ENCODE assay signal across 16 mouse cellular contexts in genomic region chr11:90727354-90728125, GRCm38 (mm10). TPM values are rescaled to one million over a fixed set of nuclear protein-coding genes. Genes with fewer than 3 reads are reported as not detected.
A peak's percentile ranks its signal among the peaks of the same experiment; 100 is the strongest.
DNase-seq lines count a peak whose midpoint lies in the region; ATAC-seq and TF ChIP-seq lines count a peak whose summit lies in the region.
"Had no signal": no experiment of that assay in that cellular context is flagged by ENCODE, and none has a peak within 500 bp of the region (broad histone marks: within the 10 kb centered on the region; RNA-seq: fewer than 3 reads in every experiment).

No protein-coding gene starts in this region.

- H3K9me3 ChIP-seq in heart, embryonic 14.5 days (ENCODE audit: control insufficient read depth, low read length): no peaks in the 10 kb centered on the region
- H3K9me3 ChIP-seq in MEL (replicated peaks; ENCODE audit: insufficient read depth, low read length): no peaks in the 10 kb centered on the region
- no peaks in the 10 kb centered on the region for H3K9me3 ChIP-seq in hindbrain, embryonic 16.5 days (ENCODE audit: control insufficient read depth, low read length)
- H3K9me3 ChIP-seq in hindbrain, embryonic 14.5 days (ENCODE audit: control insufficient read depth, low read length): no peaks in the 10 kb centered on the region
- H3K9me3 ChIP-seq: forebrain, embryonic 13.5 days; limb, embryonic 12.5 days; neural tube, embryonic 15.5 days had no signal

- H3K4me3 ChIP-seq in heart, embryonic 14.5 days (ENCODE audit: control insufficient read depth in 1 of 2, insufficient read depth in 1 of 2, low read depth in 1 of 2, low read length in 2 of 2): no peak overlapping the region
- peak overlapping the region; percentile 34 to 40 for H3K4me3 ChIP-seq in MEL (ENCODE audit: control insufficient read depth in 1 of 2, insufficient read depth in 1 of 2, low read depth in 2 of 2, low read length in 2 of 2)
- H3K4me3 ChIP-seq in hindbrain, embryonic 16.5 days (ENCODE audit: low read length): no peak overlapping the region
- no peak overlapping the region for H3K4me3 ChIP-seq in hindbrain, embryonic 14.5 days (replicated peaks; ENCODE audit: low read length)
- H3K4me3 ChIP-seq: forebrain, embryonic 13.5 days; limb, embryonic 12.5 days; neural tube, embryonic 15.5 days had no signal

- TF ChIP-seq RAD21 in MEL (IDR thresholded peaks at IDR 0.05; ENCODE audit: low read depth, low read length): no peak

- peak overlapping the region in 1 of 2 experiments; percentile 57; a peak in 2 of 4 replicates for H3K27ac ChIP-seq in heart, embryonic 14.5 days (replicated peaks in 1 of 2; ENCODE audit: control insufficient read depth in 1 of 2, insufficient read depth in 1 of 2, low read depth in 2 of 2, low read length in 2 of 2)
- peak overlapping the region; percentile 84 for H3K27ac ChIP-seq in MEL (ENCODE audit: control insufficient read depth, low read depth, low read length)
- H3K27ac ChIP-seq in hindbrain, embryonic 16.5 days (ENCODE audit: low read depth, low read length): no peak overlapping the region
- H3K27ac ChIP-seq in hindbrain, embryonic 14.5 days: no peak overlapping the region
- H3K27ac ChIP-seq: forebrain, embryonic 13.5 days; neural tube, embryonic 15.5 days had no signal

- peaks cover 10 to 17% of the 10 kb centered on the region in 2 experiments for H3K4me1 ChIP-seq in heart, embryonic 14.5 days (ENCODE audit: control insufficient read depth in 2 of 2, insufficient read depth in 2 of 2, low read length in 2 of 2)
- peaks cover 6 to 19% of the 10 kb centered on the region in 2 experiments for H3K4me1 ChIP-seq in MEL (ENCODE audit: control insufficient read depth in 1 of 2, insufficient read depth in 2 of 2, low read length in 2 of 2)
- no peaks in the 10 kb centered on the region for H3K4me1 ChIP-seq in hindbrain, embryonic 16.5 days (ENCODE audit: control insufficient read depth, insufficient read depth, low read depth, low read length)
- no peaks in the 10 kb centered on the region for H3K4me1 ChIP-seq in hindbrain, embryonic 14.5 days (replicated peaks; ENCODE audit: control insufficient read depth, insufficient read depth, low read length)
- H3K4me1 ChIP-seq: forebrain, embryonic 13.5 days; limb, embryonic 12.5 days had no signal

- H3K36me3 ChIP-seq in heart, embryonic 14.5 days (ENCODE audit: control insufficient read depth, insufficient read depth, low read length): no peaks in the 10 kb centered on the region
- peaks cover 0 to 14% of the 10 kb centered on the region in 2 experiments; a peak in 2 of 4 replicates for H3K36me3 ChIP-seq in MEL (ENCODE audit: control insufficient read depth in 1 of 2, insufficient read depth in 2 of 2, low read length in 2 of 2)
- no peaks in the 10 kb centered on the region for H3K36me3 ChIP-seq in hindbrain, embryonic 16.5 days (ENCODE audit: control insufficient read depth, insufficient read depth, low read length)
- H3K36me3 ChIP-seq in hindbrain, embryonic 14.5 days (replicated peaks; ENCODE audit: control insufficient read depth, insufficient read depth): no peaks in the 10 kb centered on the region
- H3K36me3 ChIP-seq: limb, embryonic 12.5 days; neural tube, embryonic 15.5 days had no signal

- no peak for TF ChIP-seq POLR2A in MEL (IDR thresholded peaks at IDR 0.05; ENCODE audit: control insufficient read depth in 1 of 2, insufficient read depth in 1 of 2, low read depth in 1 of 2, low read length in 2 of 2, poor library complexity in 1 of 2)

- no peak for DNase-seq in heart, adult 8-10 months (ENCODE audit: low spot score)
- DNase-seq in MEL (ENCODE audit: low read depth, low spot score): peak; percentile 97
- peak; percentile 1 for DNase-seq in skeletal muscle tissue, adult 2 months (ENCODE audit: low read depth, low spot score)
- no peak for DNase-seq in hindbrain, embryonic 14.5 days (ENCODE audit: low spot score)
- DNase-seq in layer of hippocampus, postnatal 10 days (ENCODE audit: low spot score in 2 of 2): no peak
- DNase-seq: embryo, embryonic 11 days; gastrocnemius, postnatal 25 days; right cerebral cortex, postnatal 14 days; thymus, postnatal 25 days had no signal

- H3K79me2 ChIP-seq in MEL (ENCODE audit: control insufficient read depth, insufficient read depth, low read length, poor library complexity): no peaks in the 10 kb centered on the region

- H3K4me2 ChIP-seq in heart, embryonic 14.5 days (ENCODE audit: low read length): peak overlapping the region; percentile 45
- no peak overlapping the region for H3K4me2 ChIP-seq in hindbrain, embryonic 16.5 days (ENCODE audit: low read length)
- no peak overlapping the region for H3K4me2 ChIP-seq in hindbrain, embryonic 14.5 days (replicated peaks)
- H3K4me2 ChIP-seq: forebrain, embryonic 13.5 days; limb, embryonic 12.5 days; neural tube, embryonic 15.5 days had no signal

- 23% methylated on average over 10 of the region's 10 CpGs for WGBS in heart, embryonic 14.5 days
- WGBS in hindbrain, embryonic 16.5 days: 84% methylated on average over 10 of the region's 10 CpGs
- WGBS in hindbrain, embryonic 14.5 days: 87% methylated on average over 10 of the region's 10 CpGs

- TF ChIP-seq CTCF in MEL (IDR thresholded peaks at IDR 0.05 in 2 of 3, conservative IDR thresholded peaks at IDR 0.05 in 1 of 3; ENCODE audit: control insufficient read depth in 1 of 3, insufficient read depth in 1 of 3, low read depth in 2 of 3, low read length in 3 of 3, poor library complexity in 1 of 3, severe bottlenecking in 1 of 3): no peak

- ATAC-seq in heart, embryonic 14.5 days (ENCODE audit: insufficient number of reproducible peaks, insufficient read depth, low FRiP score, low read depth): no peak
- peak; percentile 46 to 55; a peak in 3 of 4 replicates for ATAC-seq in hematopoietic stem cell, adult 5-6 weeks (replicated peaks in 1 of 2; ENCODE audit: insufficient read depth in 1 of 2, low FRiP score in 2 of 2, low TSS enrichment in 1 of 2, low read depth in 1 of 2, poor library complexity in 2 of 2, severe bottlenecking in 2 of 2)
- ATAC-seq in hindbrain, embryonic 16.5 days: no peak
- ATAC-seq in hindbrain, embryonic 14.5 days (ENCODE audit: low FRiP score): no peak
- ATAC-seq: forebrain, embryonic 13.5 days; midbrain, embryonic 16.5 days had no signal

- H3K27me3 ChIP-seq in heart, embryonic 14.5 days (ENCODE audit: control insufficient read depth, insufficient read depth, low read length): no peaks in the 10 kb centered on the region
- no peaks in the 10 kb centered on the region for H3K27me3 ChIP-seq in MEL (ENCODE audit: control insufficient read depth in 1 of 2, insufficient read depth in 2 of 2, low read length in 2 of 2)
- H3K27me3 ChIP-seq in hindbrain, embryonic 16.5 days (replicated peaks; ENCODE audit: control insufficient read depth, insufficient read depth, low read length): no peaks in the 10 kb centered on the region
- no peaks in the 10 kb centered on the region for H3K27me3 ChIP-seq in hindbrain, embryonic 14.5 days (ENCODE audit: control insufficient read depth, insufficient read depth, low read length)
- H3K27me3 ChIP-seq: forebrain, embryonic 13.5 days; limb, embryonic 12.5 days; neural tube, embryonic 15.5 days had no signal

- no peak overlapping the region for H3K9ac ChIP-seq in heart, embryonic 14.5 days (ENCODE audit: low read length)
- H3K9ac ChIP-seq in MEL (ENCODE audit: control insufficient read depth, low read depth, low read length, poor library complexity, severe bottlenecking): peak overlapping the region; percentile 23; the same call in 1 of the 2 replicates
- no peak overlapping the region for H3K9ac ChIP-seq in hindbrain, embryonic 16.5 days (ENCODE audit: low read depth, low read length)
- no peak overlapping the region for H3K9ac ChIP-seq in hindbrain, embryonic 14.5 days
- H3K9ac ChIP-seq: forebrain, embryonic 13.5 days; limb, embryonic 12.5 days; neural tube, embryonic 15.5 days had no signal

- peak; percentile 93 to 94 for TF ChIP-seq EP300 in MEL (IDR thresholded peaks at IDR 0.05; ENCODE audit: low read depth in 1 of 2, low read length in 2 of 2)

TF ChIP-seq in MEL, 35 proteins besides CTCF, POLR2A, EP300 and RAD21 (continues in another document):
- TF ChIP-seq MEF2A (IDR thresholded peaks at IDR 0.05; ENCODE audit: extremely low read depth, insufficient replicate concordance, low read depth, low read length, poor library complexity, severe bottlenecking) (no peak), MAZ (IDR thresholded peaks at IDR 0.05; ENCODE audit: low read depth, low read length) (no peak), NELFE (IDR thresholded peaks at IDR 0.05; ENCODE audit: low read depth, low read length) (peak; percentile 39; the same call in 1 of the 2 replicates), MYB (IDR thresholded peaks at IDR 0.05; ENCODE audit: low read depth, low read length) (peak; percentile 44; the same call in 1 of the 2 replicates), JUND (IDR thresholded peaks at IDR 0.05; ENCODE audit: low read depth, low read length) (peak; percentile 69; the same call in 1 of the 2 replicates), MYC (IDR thresholded peaks at IDR 0.05; ENCODE audit: low read depth, low read length) (peak; percentile 84), USF1 (IDR thresholded peaks at IDR 0.05; ENCODE audit: low read depth, low read length) (peak; percentile 34; the same call in 1 of the 2 replicates), RCOR1 (IDR thresholded peaks at IDR 0.05; ENCODE audit: low read depth, low read length) (peak; percentile 76), POLR2AphosphoS2 (IDR thresholded peaks at IDR 0.05; ENCODE audit: low read length) (no peak), USF2 (IDR thresholded peaks at IDR 0.05; ENCODE audit: borderline replicate concordance in 1 of 2, insufficient read depth in 1 of 2, low read depth in 1 of 2, low read length in 2 of 2) (no peak), TAL1 (IDR thresholded peaks at IDR 0.05; ENCODE audit: low read length) (peak; percentile 91), MAFK (IDR thresholded peaks at IDR 0.05; ENCODE audit: borderline replicate concordance, low read depth, low read length) (peak; percentile 77; the same call in 1 of the 2 replicates), BHLHE40 (IDR thresholded peaks at IDR 0.05; ENCODE audit: borderline replicate concordance, low read depth, low read length) (peak; percentile 65; the same call in 1 of the 2 replicates), CHD1 (IDR thresholded peaks at IDR 0.05; ENCODE audit: low read depth, low read length) (no peak), ETS1 (IDR thresholded peaks at IDR 0.05; ENCODE audit: low read depth, low read length) (peak; percentile 99)

RNA-seq across cellular contexts. Expression of gene Tom1l1, which starts 39.4 kb away (rescaled TPM):
- polyA plus RNA-seq in heart, embryonic 14.5 days (2014; fragmentation: Nextera tagmentation; extraction: Ambion mirVana): 36.9 and 42.9 TPM in 2 replicates
- 10 to 100 TPM; 12.6 to 19.0 (median 16.4) TPM for total RNA-seq in heart, adult 8-10 months (2022)
- 25.4 and 34.7 TPM in 2 replicates for total RNA-seq in MEL (2012; rRNA removed)
- 10 to 100 TPM in 1 of 2 experiments, not detected in 1; 41.3 TPM for polyA plus RNA-seq in MEL (2012; ENCODE audit: insufficient read depth in 1 of 2, insufficient read length in 2 of 2, low read depth in 1 of 2, low replicate concordance in 2 of 2, missing spikeins in 1 of 2)
- 32.8 and 42.8 TPM in 2 replicates for total RNA-seq in hematopoietic stem cell, adult 5-6 weeks (2017)
- 26.1 and 26.5 TPM in 2 replicates for polyA plus RNA-seq in hindbrain, embryonic 16.5 days (2015; fragmentation: Nextera tagmentation; extraction: Ambion mirVana)
- 24.6 and 27.1 TPM in 2 replicates for polyA plus RNA-seq in hindbrain, embryonic 14.5 days (2014; fragmentation: Nextera tagmentation; extraction: Ambion mirVana)
- total RNA-seq in layer of hippocampus, postnatal 10 days (2021): 10 to 100 TPM; 18.3 to 19.3 TPM

Comparison
In these comparisons a context has a peak if more than half of its experiments do, and no peak if none do; other contexts are left out.
1. ATAC-seq: peak in hematopoietic stem cell, adult 5-6 weeks (2 of 2); none in heart, embryonic 14.5 days (single experiment), hindbrain, embryonic 16.5 days (single experiment) and hindbrain, embryonic 14.5 days (single experiment).
2. H3K4me3 ChIP-seq: peak in MEL (2 of 2); none in heart, embryonic 14.5 days (0 of 2), hindbrain, embryonic 16.5 days (single experiment) and hindbrain, embryonic 14.5 days (single experiment).
3. DNase-seq: peak in MEL (single experiment) and skeletal muscle tissue, adult 2 months (single experiment); none in heart, adult 8-10 months (single experiment), hindbrain, embryonic 14.5 days (single experiment) and layer of hippocampus, postnatal 10 days (0 of 2).